Mouse (Mus musculus) heart, embryonic 16.5 days (tissue): ENCODE data around the gene Abcf2. TPM values are rescaled to one million over a fixed set of nuclear protein-coding genes. Genes with fewer than 3 reads are reported as not detected.

Experiments used
- ATAC-seq: fragments of 200-750 bp; cut with Nextera tagmentation; replicated peaks from 2 replicates; pipeline ENCODE4 v1.8.0; 2017; ENCODE audit warnings: moderate number of reproducible peaks; ENCODE audit not compliant: insufficient read depth, low FRiP score; ENCODE audit errors: extremely low read depth
- H3K27ac ChIP-seq: fragments of 300-500 bp; sonication (generic); 2 replicates; pipeline ENCODE4 v1.5.1; 2014; ENCODE audit warnings: mild to moderate bottlenecking, low read length, control low read depth, moderate library complexity
- H3K27me3 ChIP-seq: fragments of 300-500 bp; sonication (generic); 2 replicates; pipeline ENCODE4 v1.6.1; 2014; ENCODE audit warnings: low read length, mixed read lengths; ENCODE audit not compliant: control insufficient read depth, insufficient read depth
- H3K36me3 ChIP-seq: fragments of 300-500 bp; sonication (generic); 2 replicates; pipeline ENCODE4 v1.6.1; 2014; ENCODE audit not compliant: control insufficient read depth, insufficient read depth
- H3K4me1 ChIP-seq: fragments of 300-500 bp; sonication (generic); 2 replicates; pipeline ENCODE4 v1.6.1; 2014; ENCODE audit warnings: low read length, mixed read lengths; ENCODE audit not compliant: control insufficient read depth, insufficient read depth
- H3K4me2 ChIP-seq: fragments of 300-500 bp; sonication (generic); 2 replicates; pipeline ENCODE4 v1.6.1; 2014; ENCODE audit warnings: low read depth, mild to moderate bottlenecking, control low read depth, low read length
- H3K4me3 ChIP-seq: fragments of 300-500 bp; sonication (generic); 2 replicates; pipeline ENCODE4 v1.5.1; 2014; ENCODE audit warnings: mild to moderate bottlenecking, control low read depth, low read length
- H3K9ac ChIP-seq: fragments of 300-500 bp; sonication (generic); 2 replicates; pipeline ENCODE4 v1.6.1; 2014; ENCODE audit warnings: low read length, control low read depth
- H3K9me3 ChIP-seq: fragments of 300-500 bp; sonication (generic); replicated peaks from 2 replicates; pipeline ENCODE4 v1.6.1; 2016; ENCODE audit warnings: low read length; ENCODE audit not compliant: control insufficient read depth
- WGBS: fragments of 180-500 bp; shearing (Covaris S2); extraction: QIAGEN DNeasy Blood & Tissue Kit; methylation state at CpG from one replicate; pipeline ENCODE4 v1.1.7; 2014; 5-methylcytosine and 5-hydroxymethylcytosine counted together
- polyA plus RNA-seq: library from polyadenylated mRNA; unstranded; fragments of >200 nt; fragmentation: Nextera tagmentation; extraction: Ambion mirVana; gene quantifications from 2 replicates; pipeline ENCODE4 v1.2.1, GENCODE M21; 2015

Gene Abcf2
- polyA plus RNA-seq, 1 experiment from 2014 or later = 72.6 TPM

GRCm38 (mm10) chr5:24597221-24597728, 20.0 kb upstream of the Abcf2 start:
- WGBS = 83% methylated on average over 2 of the region's 2 CpGs
- no peak for ATAC-seq
- Histone ChIP-seq H3K9ac (no peak overlapping the region), H3K36me3 (peaks cover 35% of the 10 kb centered on the region), H3K4me1 (peaks cover 33% of the 10 kb centered on the region), H3K4me2 (no peak overlapping the region), H3K27ac (no peak overlapping the region), H3K27me3 (0 out of 2 replicates have a peak, but pooled peaks cover 2% of the 10 kb centered on the region), H3K4me3 (no peak overlapping the region), H3K9me3 (no peaks in the 10 kb centered on the region)

GRCm38 (mm10) chr5:24596519-24597171, 19.4 kb upstream of the Abcf2 start:
- WGBS = 53% methylated on average over 11 of the region's 11 CpGs
- Histone ChIP-seq H3K4me2 (no peak overlapping the region), H3K9me3 (no peaks in the 10 kb centered on the region), H3K36me3 (peaks cover 39% of the 10 kb centered on the region), H3K4me1 (peaks cover 34% of the 10 kb centered on the region), H3K4me3 (no peak overlapping the region), H3K27ac (no peak overlapping the region), H3K9ac (no peak overlapping the region), H3K27me3 (0 out of 2 replicates have a peak, but pooled peaks cover 2% of the 10 kb centered on the region)
- ATAC-seq = no peak

GRCm38 (mm10) chr5:24595786-24596380, 18.6 kb upstream of the Abcf2 start:
- H3K9me3 ChIP-seq = no peaks in the 10 kb centered on the region
- H3K4me2 ChIP-seq = no peak overlapping the region
- peaks cover 38% of the 10 kb centered on the region for H3K4me1 ChIP-seq
- 82% methylated on average over 14 of the region's 14 CpGs for WGBS
- H3K27me3 ChIP-seq = 0 out of 2 replicates have a peak, but pooled peaks cover 2% of the 10 kb centered on the region
- H3K27ac ChIP-seq = no peak overlapping the region
- H3K4me3 ChIP-seq = no peak overlapping the region
- H3K36me3 ChIP-seq = peaks cover 44% of the 10 kb centered on the region
- no peak for ATAC-seq
- no peak overlapping the region for H3K9ac ChIP-seq

- Histone ChIP-seq H3K4me1 (peaks cover 33% of the 10 kb centered on the region), H3K27me3 (0 out of 2 replicates have a peak, but pooled peaks cover 2% of the 10 kb centered on the region), H3K36me3 (peaks cover 48% of the 10 kb centered on the region), H3K4me3 (no peak overlapping the region), H3K9ac (no peak overlapping the region), H3K9me3 (no peaks in the 10 kb centered on the region), H3K27ac (no peak overlapping the region), H3K4me2 (no peak overlapping the region)
- WGBS = 92% methylated on average over 5 of the region's 5 CpGs
- ATAC-seq = no peak
Measured at GRCm38 (mm10) chr5:24595261-24595660, 18.0 kb upstream of the Abcf2 start.

- no peak overlapping the region for H3K4me3 ChIP-seq
- no peak overlapping the region for H3K27ac ChIP-seq
- H3K4me2 ChIP-seq = no peak overlapping the region
- WGBS = 89% methylated on average over 5 of the region's 5 CpGs
- 0 out of 2 replicates have a peak, but pooled peaks cover 2% of the 10 kb centered on the region for H3K27me3 ChIP-seq
- no peaks in the 10 kb centered on the region for H3K9me3 ChIP-seq
- no peak overlapping the region for H3K9ac ChIP-seq
- H3K36me3 ChIP-seq = peaks cover 54% of the 10 kb centered on the region
- peaks cover 26% of the 10 kb centered on the region for H3K4me1 ChIP-seq
- ATAC-seq = no peak
Measured at GRCm38 (mm10) chr5:24594346-24594745, 17.1 kb upstream of the Abcf2 start.

- 65% methylated on average over 10 of the region's 10 CpGs for WGBS
Measured at GRCm38 (mm10) chr5:24593928-24594327, 16.7 kb upstream of the Abcf2 start.

GRCm38 (mm10) chr5:24593230-24593629, 16.0 kb upstream of the Abcf2 start:
- ATAC-seq = no peak
- Histone ChIP-seq H3K4me2 (no peak overlapping the region), H3K4me3 (no peak overlapping the region), H3K27me3 (0 out of 2 replicates have a peak, but pooled peaks cover 2% of the 10 kb centered on the region), H3K27ac (no peak overlapping the region), H3K9ac (no peak overlapping the region), H3K9me3 (no peaks in the 10 kb centered on the region), H3K4me1 (peaks cover 19% of the 10 kb centered on the region), H3K36me3 (peaks cover 58% of the 10 kb centered on the region)
- 84% methylated on average over 10 of the region's 10 CpGs for WGBS

More at GRCm38 (mm10) chr5:24593928-24594327, 16.7 kb upstream of the Abcf2 start:
- H3K27ac ChIP-seq = no peak overlapping the region
- H3K9ac ChIP-seq = no peak overlapping the region
- ATAC-seq = no peak
- peaks cover 22% of the 10 kb centered on the region for H3K4me1 ChIP-seq
- peaks cover 58% of the 10 kb centered on the region for H3K36me3 ChIP-seq
- H3K9me3 ChIP-seq = no peaks in the 10 kb centered on the region
- H3K4me2 ChIP-seq = no peak overlapping the region
- 0 out of 2 replicates have a peak, but pooled peaks cover 2% of the 10 kb centered on the region for H3K27me3 ChIP-seq
- no peak overlapping the region for H3K4me3 ChIP-seq

GRCm38 (mm10) chr5:24592471-24593160, 15.3 kb upstream of the Abcf2 start:
- ATAC-seq = no peak
- no peak overlapping the region for H3K27ac ChIP-seq
- no peak overlapping the region for H3K4me2 ChIP-seq
- no peak overlapping the region for H3K4me3 ChIP-seq
- H3K36me3 ChIP-seq = peaks cover 58% of the 10 kb centered on the region
- no peaks in the 10 kb centered on the region for H3K27me3 ChIP-seq
- no peak overlapping the region for H3K9ac ChIP-seq
- H3K9me3 ChIP-seq = no peaks in the 10 kb centered on the region
- peaks cover 19% of the 10 kb centered on the region for H3K4me1 ChIP-seq
- 65% methylated on average over 21 of the region's 21 CpGs for WGBS
